In genomic region chr2:69035457-69035856, GRCm38 (mm10) we compare ENCODE assay signal across 16 mouse cellular contexts.
"Had no signal": no experiment of that assay in that cellular context is flagged by ENCODE, and none has a peak within 500 bp of the region (broad histone marks: within the 10 kb centered on the region; RNA-seq: fewer than 3 reads in every experiment).

No protein-coding gene starts in this region.

- H3K36me3 ChIP-seq: limb, embryonic 10.5 days; liver, embryonic 15.5 days; midbrain, embryonic 12.5 days; neural tube, embryonic 13.5 days had no signal

- H3K27ac ChIP-seq: kidney, postnatal 0 days; limb, embryonic 10.5 days; liver, embryonic 15.5 days; midbrain, embryonic 12.5 days; neural tube, embryonic 13.5 days; stomach, postnatal 0 days had no signal

- H3K4me1 ChIP-seq: liver, embryonic 15.5 days had no signal

- ATAC-seq: lung, postnatal 0 days; midbrain, embryonic 16.5 days had no signal

- H3K4me2 ChIP-seq: liver, embryonic 11.5 days; liver, embryonic 15.5 days; midbrain, embryonic 12.5 days; neural tube, embryonic 13.5 days had no signal

- H3K27me3 ChIP-seq: liver, embryonic 15.5 days; midbrain, embryonic 12.5 days; neural tube, embryonic 13.5 days had no signal

- H3K9ac ChIP-seq: liver, embryonic 15.5 days; midbrain, embryonic 12.5 days; neural tube, embryonic 13.5 days had no signal

- H3K9me3 ChIP-seq: limb, embryonic 10.5 days; liver, embryonic 15.5 days; midbrain, embryonic 12.5 days; neural tube, embryonic 13.5 days had no signal

- DNase-seq: kidney, adult 11 months; kidney, adult 9 months; kidney, postnatal 4 days; lung, adult 2 months; lung, postnatal 36 days; thymus, adult 18-20 months; thymus, postnatal 14 days had no signal

- H3K4me3 ChIP-seq: limb, embryonic 10.5 days; liver, embryonic 15.5 days; midbrain, embryonic 12.5 days; neural tube, embryonic 13.5 days had no signal
